In genomic region chr13:37431707-37432106, GRCm38 (mm10) we compare ENCODE assay signal across 20 mouse cellular contexts.
DNase-seq lines count a peak whose midpoint lies in the region; TF ChIP-seq lines count a peak whose summit lies in the region.
"Had no signal": no experiment of that assay in that cellular context is flagged by ENCODE, and none has a peak within 500 bp of the region (broad histone marks: within the 10 kb centered on the region; RNA-seq: fewer than 3 reads in every experiment).

No protein-coding gene starts in this region.

- TF ChIP-seq CTCF in E14TG2a.4 (conservative IDR thresholded peaks at IDR 0.05; ENCODE audit: low read length) = 0 out of 2 replicates have a peak, but pooled peaks have one; percentile 10

- H3K79me2 ChIP-seq in macrophage (ENCODE audit: inconsistent target) = no peaks in the 10 kb centered on the region

- no peaks in the 10 kb centered on the region for H3K27me3 ChIP-seq in E14TG2a.4 (ENCODE audit: insufficient read depth, low read length)
- H3K27me3 ChIP-seq: Patski had no signal

- H3K4me3 ChIP-seq in E14TG2a.4 (replicated peaks; ENCODE audit: low read length) = no peak overlapping the region
- H3K4me3 ChIP-seq in macrophage (ENCODE audit: inconsistent target) = no peak overlapping the region
- H3K4me3 ChIP-seq: embryonic facial prominence, embryonic 10.5 days; embryonic facial prominence, embryonic 12.5 days; forebrain, embryonic 13.5 days; forebrain, embryonic 15.5 days had no signal

- 0 out of 2 replicates have a peak overlapping the region, but pooled peaks have one; percentile 80 for H3K27ac ChIP-seq in macrophage
- H3K27ac ChIP-seq: embryonic facial prominence, embryonic 10.5 days; embryonic facial prominence, embryonic 12.5 days; forebrain, embryonic 13.5 days; forebrain, embryonic 15.5 days had no signal

- peaks cover 67% of the 10 kb centered on the region for H3K4me1 ChIP-seq in E14TG2a.4 (replicated peaks; ENCODE audit: low read depth, low read length)

- no peaks in the 10 kb centered on the region for H3K9me3 ChIP-seq in E14TG2a.4 (ENCODE audit: low read length)
- H3K9me3 ChIP-seq: embryonic facial prominence, embryonic 10.5 days; forebrain, embryonic 13.5 days; forebrain, embryonic 15.5 days; G1E had no signal

- H3K36me3 ChIP-seq in E14TG2a.4 (ENCODE audit: insufficient read depth, low read length) (no peaks in the 10 kb centered on the region), macrophage (ENCODE audit: inconsistent target) (no peaks in the 10 kb centered on the region)
- H3K36me3 ChIP-seq: embryonic facial prominence, embryonic 10.5 days; embryonic facial prominence, embryonic 12.5 days; forebrain, embryonic 15.5 days; G1E had no signal

- peak; percentile 25 for DNase-seq in 416B (ENCODE audit: low read depth)
- DNase-seq in kidney, adult 18-20 months = no peak
- DNase-seq in layer of hippocampus, postnatal 10 days (ENCODE audit: low spot score in 2 of 2) = no peak
- DNase-seq: adrenal gland, adult 8-10 months; adrenal gland, postnatal 14 days; adrenal gland, postnatal 36 days; cerebellum, adult 11-12 months; cerebellum, adult 2 months; cerebellum, adult 9-10 months; cerebellum, postnatal 10 days; cerebellum, postnatal 25 days; forebrain, postnatal 0 days had no signal

- 92% methylated on average over 2 of the region's 2 CpGs for WGBS in macrophage (ENCODE audit: missing documents)
